Comparison of ENCODE assay signal across 15 mouse cellular contexts in genomic region chr3:21428120-21428519, GRCm38 (mm10).
A peak's percentile ranks its signal among the peaks of the same experiment; 100 is the strongest.
DNase-seq lines count a peak whose midpoint lies in the region; ATAC-seq and TF ChIP-seq lines count a peak whose summit lies in the region.
"Had no signal": no experiment of that assay in that cellular context is flagged by ENCODE, and none has a peak within 500 bp of the region (broad histone marks: within the 10 kb centered on the region; RNA-seq: fewer than 3 reads in every experiment).

No protein-coding gene starts in this region.

- 27% methylated on average over 2 of the region's 2 CpGs for whole genome bisulfite sequencing in heart, embryonic 13.5 days
- WGBS in liver, adult 2 months: 44% methylated on average over 2 of the region's 2 CpGs
- 20% methylated on average over 2 of the region's 2 CpGs for WGBS in liver, postnatal 0 days (ENCODE audit: insufficient replicate concordance)
- WGBS in kidney, postnatal 0 days: 26% methylated on average over 2 of the region's 2 CpGs

- H3K9ac ChIP-seq in heart, embryonic 13.5 days: no peak overlapping the region
- no peak overlapping the region for H3K9ac ChIP-seq in liver, adult 2 months (ENCODE audit: low read depth, low read length)
- no peak overlapping the region for H3K9ac ChIP-seq in liver, postnatal 0 days (replicated peaks)
- no peak overlapping the region for H3K9ac ChIP-seq in kidney, postnatal 0 days (ENCODE audit: low read depth, low read length)
- H3K9ac ChIP-seq: embryonic facial prominence, embryonic 12.5 days; liver, embryonic 15.5 days had no signal

- H3K4me1 ChIP-seq in heart, embryonic 13.5 days: peaks cover 18% of the 10 kb centered on the region
- H3K4me1 ChIP-seq in liver, adult 2 months (ENCODE audit: control insufficient read depth, insufficient read depth, low read length): peaks cover 2% of the 10 kb centered on the region; the same call in 1 of the 2 replicates
- no peaks in the 10 kb centered on the region for H3K4me1 ChIP-seq in liver, postnatal 0 days (ENCODE audit: insufficient read depth)
- no peaks in the 10 kb centered on the region for H3K4me1 ChIP-seq in kidney, postnatal 0 days (replicated peaks; ENCODE audit: insufficient read depth, low read length)
- H3K4me1 ChIP-seq: liver, embryonic 15.5 days had no signal

- H3K79me2 ChIP-seq in liver, adult 2 months (ENCODE audit: control insufficient read depth, insufficient read depth, low read length): no peaks in the 10 kb centered on the region

- no peaks in the 10 kb centered on the region for H3K36me3 ChIP-seq in heart, embryonic 13.5 days
- H3K36me3 ChIP-seq in liver, adult 2 months (ENCODE audit: control insufficient read depth, insufficient read depth, low read length): no peaks in the 10 kb centered on the region
- H3K36me3 ChIP-seq in liver, postnatal 0 days (replicated peaks; ENCODE audit: insufficient read depth, low read length): no peaks in the 10 kb centered on the region
- no peaks in the 10 kb centered on the region for H3K36me3 ChIP-seq in kidney, postnatal 0 days (ENCODE audit: insufficient read depth, low read length)
- H3K36me3 ChIP-seq: embryonic facial prominence, embryonic 12.5 days; liver, embryonic 15.5 days had no signal

- no peak for ATAC-seq in heart, embryonic 13.5 days (ENCODE audit: extremely low read depth, insufficient number of reproducible peaks, low FRiP score, low TSS enrichment)
- ATAC-seq in liver, postnatal 0 days: no peak
- ATAC-seq in kidney, postnatal 0 days (replicated peaks; ENCODE audit: low FRiP score, low read depth): no peak
- no peak for ATAC-seq in activated CD4-positive, CD25-positive, alpha-beta regulatory T cell, adult 4 months
- ATAC-seq: midbrain, embryonic 16.5 days had no signal

- H3K4me3 ChIP-seq in heart, embryonic 13.5 days: no peak overlapping the region
- no peak overlapping the region for H3K4me3 ChIP-seq in liver, adult 2 months (ENCODE audit: insufficient read depth, low read depth, low read length)
- H3K4me3 ChIP-seq in liver, postnatal 0 days (ENCODE audit: low read depth, low read length): no peak overlapping the region
- no peak overlapping the region for H3K4me3 ChIP-seq in kidney, postnatal 0 days (replicated peaks; ENCODE audit: low read depth, low read length)
- H3K4me3 ChIP-seq: embryonic facial prominence, embryonic 12.5 days; liver, embryonic 15.5 days; megakaryocyte, embryonic 14.5 days had no signal

- no peak for TF ChIP-seq CTCF in liver, adult 2 months (IDR thresholded peaks at IDR 0.05; ENCODE audit: low read depth, low read length)
- TF ChIP-seq CTCF in liver, postnatal 0 days (IDR thresholded peaks at IDR 0.05; ENCODE audit: low read depth): no peak
- no peak for TF ChIP-seq CTCF in kidney, postnatal 0 days (IDR thresholded peaks at IDR 0.05; ENCODE audit: low read depth)

- H3K4me2 ChIP-seq in heart, embryonic 13.5 days: no peak overlapping the region
- H3K4me2 ChIP-seq in liver, postnatal 0 days (ENCODE audit: low read depth, low read length): no peak overlapping the region
- H3K4me2 ChIP-seq in kidney, postnatal 0 days (ENCODE audit: low read length): no peak overlapping the region
- H3K4me2 ChIP-seq: embryonic facial prominence, embryonic 12.5 days; liver, embryonic 15.5 days had no signal

- no peaks in the 10 kb centered on the region for H3K9me3 ChIP-seq in heart, embryonic 13.5 days
- H3K9me3 ChIP-seq in liver, postnatal 0 days (ENCODE audit: low read length): no peaks in the 10 kb centered on the region
- no peaks in the 10 kb centered on the region for H3K9me3 ChIP-seq in kidney, postnatal 0 days (replicated peaks; ENCODE audit: low read length)
- H3K9me3 ChIP-seq: embryonic facial prominence, embryonic 12.5 days; liver, embryonic 15.5 days; megakaryocyte, embryonic 14.5 days had no signal

- TF ChIP-seq EP300 in liver, postnatal 0 days (IDR thresholded peaks at IDR 0.05; ENCODE audit: low read depth): no peak

- no peaks in the 10 kb centered on the region for H3K27me3 ChIP-seq in heart, embryonic 13.5 days (replicated peaks)
- no peaks in the 10 kb centered on the region for H3K27me3 ChIP-seq in liver, adult 2 months (ENCODE audit: control insufficient read depth, insufficient read depth, low read length)
- H3K27me3 ChIP-seq in liver, postnatal 0 days (ENCODE audit: insufficient read depth, low read length): no peaks in the 10 kb centered on the region
- no peaks in the 10 kb centered on the region for H3K27me3 ChIP-seq in kidney, postnatal 0 days (ENCODE audit: insufficient read depth, low read length)
- H3K27me3 ChIP-seq: embryonic facial prominence, embryonic 12.5 days; liver, embryonic 15.5 days; megakaryocyte, embryonic 14.5 days had no signal

- H3K27ac ChIP-seq in heart, embryonic 13.5 days (replicated peaks): peak overlapping the region; percentile 48; the same call in 1 of the 2 replicates
- H3K27ac ChIP-seq in liver, adult 2 months (replicated peaks; ENCODE audit: insufficient read depth, low read depth, low read length): no peak overlapping the region
- no peak overlapping the region for H3K27ac ChIP-seq in liver, postnatal 0 days (ENCODE audit: low read depth)
- no peak overlapping the region for H3K27ac ChIP-seq in kidney, postnatal 0 days
- H3K27ac ChIP-seq: embryonic facial prominence, embryonic 12.5 days; liver, embryonic 15.5 days had no signal

- DNase-seq in embryo, embryonic 9.5 days (ENCODE audit: extremely low spot score): peak; percentile 2
- DNase-seq in embryo, embryonic 10.5 days (ENCODE audit: low spot score): no peak
- DNase-seq in heart, postnatal 10 days: no peak
- peak; percentile 26 for DNase-seq in liver, adult 2 months (ENCODE audit: extremely low read depth, low read depth, low spot score)
- DNase-seq in liver, postnatal 0 days: no peak
- peak; percentile 54 for DNase-seq in kidney, postnatal 0 days (ENCODE audit: low spot score)
- DNase-seq: gastrocnemius, postnatal 14 days; right cerebral cortex, postnatal 14 days; thymus, postnatal 4 days had no signal

- no peak for TF ChIP-seq POLR2A in liver, adult 2 months (IDR thresholded peaks at IDR 0.05; ENCODE audit: extremely low read depth, insufficient read depth, low read length)

- intact Hi-C loops in heart, postnatal 10 days (cut with DNase I): loop anchor here (5.0 to 10.0 kb wide), 2 partner anchors 44 to 773 kb away; no protein-coding TSS in a partner anchor

Comparison
In these comparisons a context has a peak if more than half of its experiments do, and no peak if none do; other contexts are left out.
1. DNase-seq: peak in embryo, embryonic 9.5 days (single experiment), liver, adult 2 months (single experiment) and kidney, postnatal 0 days (single experiment); none in embryo, embryonic 10.5 days (single experiment), heart, postnatal 10 days (0 of 2) and liver, postnatal 0 days (single experiment).